Mouse (Mus musculus): ENCODE results near the gene Ifitm7.

DNA sequence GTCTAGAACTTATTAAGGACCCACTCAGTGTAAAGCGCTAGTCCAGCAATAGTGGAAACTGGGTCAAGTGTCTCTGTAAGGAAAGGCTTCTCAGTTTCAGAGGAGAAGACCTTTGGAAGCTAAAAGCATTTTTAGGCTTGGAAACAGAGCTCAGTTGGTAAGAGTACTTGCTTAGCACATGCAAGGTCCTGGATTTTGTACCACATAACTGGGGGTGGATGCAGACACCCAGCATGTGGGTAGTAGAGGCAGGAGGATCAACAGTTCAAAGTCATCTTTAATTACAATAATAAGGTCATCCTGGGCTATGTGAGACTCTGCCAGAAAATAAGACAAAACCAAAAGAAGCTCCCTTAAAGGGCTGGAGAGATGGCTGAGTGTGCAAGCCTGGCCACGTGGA is 21.4 kb upstream of the Ifitm7 start:
- TF ChIP-seq CTCF (IDR thresholded peaks at IDR 0.05; ENCODE audit: insufficient read depth, low read depth, low read length): no peak
- no peak for TF ChIP-seq POLR2A (IDR thresholded peaks at IDR 0.05; ENCODE audit: insufficient read depth, low read depth, low read length)

Measured in olfactory bulb, adult 2 months (tissue).